Mouse (Mus musculus) central nervous system, embryonic 14 days (tissue): ENCODE results near the gene Sparcl1. TPM values are rescaled to one million over a fixed set of nuclear protein-coding genes. Genes with fewer than 3 reads are reported as not detected.

Experiments
- polyA plus RNA-seq: library from polyadenylated mRNA; depleted of rRNA; stranded (reverse); fragments of >200 nt; gene quantifications from 2 replicates; pipeline ENCODE4 v1.2.3, GENCODE M21; 2012; rRNA removed

Sparcl1 gene
- polyA plus RNA-seq = 126 and 134 TPM in 2 replicates

DNA sequence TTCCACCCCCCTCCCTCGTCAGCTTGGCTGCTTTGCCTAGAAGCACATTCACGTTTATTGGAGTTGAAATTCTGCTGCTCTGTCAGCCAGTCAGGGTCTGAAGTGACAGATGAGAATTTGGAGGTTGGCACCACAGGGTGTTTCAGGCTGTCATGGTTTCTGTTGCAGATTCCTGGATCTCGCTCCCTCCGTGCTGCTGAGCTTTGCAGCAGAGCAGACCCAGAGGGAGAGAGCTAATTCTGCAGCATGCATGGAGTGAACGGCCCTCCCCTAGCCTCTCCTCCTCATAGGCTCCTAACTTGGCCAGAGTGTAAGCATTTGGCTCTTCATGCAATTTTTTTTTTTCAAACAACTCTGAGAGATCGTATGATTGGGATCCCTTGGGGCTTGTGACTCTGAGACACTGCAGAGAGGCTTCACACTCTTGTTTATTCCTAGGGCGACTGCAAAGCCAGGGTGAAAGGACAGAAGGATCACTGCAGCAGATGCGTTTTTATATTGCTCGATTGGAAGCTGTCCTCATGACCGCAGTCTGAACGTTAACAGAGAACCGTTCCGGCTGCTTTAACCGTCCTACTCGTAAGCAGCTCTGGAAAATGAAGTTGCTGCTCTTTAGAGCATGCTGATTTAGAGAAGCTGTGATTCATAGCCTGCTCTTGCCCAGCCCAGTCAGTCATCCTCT is at the start of gene Sparcl1:
Gene Sparcl1 (minus strand): TSS at position 243 of the 682 bp plus-strand sequence.

DNA sequence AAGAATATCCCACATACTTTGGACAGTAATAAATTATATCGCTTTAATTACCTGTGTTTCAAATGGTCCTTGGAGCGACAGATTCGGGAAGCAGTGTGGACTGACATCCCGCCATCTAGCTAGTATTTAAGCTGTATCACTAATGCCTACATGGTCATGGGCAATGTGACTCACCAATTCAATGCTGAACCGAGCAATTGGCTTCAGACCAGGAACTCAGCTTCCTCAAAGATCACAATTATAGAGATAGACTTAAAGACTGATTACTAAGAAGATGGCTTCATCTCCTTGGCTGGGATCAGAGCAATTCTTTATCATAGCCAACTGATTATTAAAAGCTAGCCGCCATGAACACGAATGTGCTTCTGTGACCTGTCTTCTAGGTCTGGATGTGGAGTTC is 36.0 kb downstream of the Sparcl1 start, which contains the start of gene Gm17660:
Gene Gm17660 (minus strand): TSS at position 101 of the 400 bp plus-strand sequence.

DNA sequence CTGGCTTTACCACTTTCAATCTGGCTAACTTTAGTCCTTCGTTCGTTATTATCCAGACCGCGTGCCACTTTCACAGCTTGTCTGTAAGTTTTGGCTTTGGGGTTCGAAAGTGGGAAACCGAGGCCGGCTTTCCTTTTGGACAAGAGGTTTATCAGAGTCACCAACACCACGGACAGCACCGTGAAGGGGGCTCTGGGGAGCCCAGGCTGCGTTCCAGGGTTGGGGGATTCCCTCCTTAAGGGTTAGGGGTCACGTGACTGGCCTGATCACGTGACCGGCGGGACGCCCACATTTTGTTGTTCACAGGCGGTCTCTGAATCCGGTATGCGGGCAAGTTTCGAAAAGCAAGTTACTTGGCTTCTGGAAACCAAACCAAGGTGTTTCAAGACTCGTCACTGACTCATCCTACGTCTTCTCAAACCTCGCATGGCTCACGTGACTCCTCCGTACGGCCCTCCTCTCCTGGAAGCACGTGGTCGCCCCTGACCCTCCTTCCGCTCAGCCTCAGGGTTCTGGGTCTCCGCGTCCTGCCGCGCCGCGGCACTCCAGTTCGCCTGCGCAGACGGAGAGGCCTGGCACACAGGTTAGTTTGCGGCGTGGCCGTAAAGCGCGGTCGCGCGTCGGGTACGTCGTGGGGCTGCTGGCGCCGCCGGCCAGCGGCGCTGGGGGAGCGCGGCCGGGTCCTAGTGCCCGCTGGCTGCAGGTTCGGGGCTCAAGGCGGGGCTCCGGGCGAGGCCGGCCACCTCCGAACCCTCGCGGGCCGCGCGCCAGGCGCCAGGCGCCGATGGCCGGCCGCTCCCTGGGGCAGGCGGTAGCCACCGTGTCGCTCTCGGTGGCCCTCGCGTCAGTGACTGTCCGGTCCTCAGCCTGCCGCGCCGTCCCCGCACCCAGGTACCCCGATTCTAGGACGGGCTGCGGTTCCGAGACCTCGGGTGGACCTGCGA is 67.0 kb downstream of the Sparcl1 start, which contains the start of gene Nudt9:
Gene Nudt9 (plus strand): TSS at position 51 of the 944 bp plus-strand sequence.

Other genes with a start within 250 kb of the Sparcl1 start
- 28.2 and 30.0 TPM in 2 replicates for gene Klhl8, start 202.5 kb downstream of the Sparcl1 start, polyA plus RNA-seq
- not detected in 2 replicates for gene Hsd17b13, start 136.3 kb downstream of the Sparcl1 start, polyA plus RNA-seq
- 9.1 and 10.8 TPM in 2 replicates for gene Hsd17b11, start 91.8 kb downstream of the Sparcl1 start, polyA plus RNA-seq
- 55.4 and 55.6 TPM in 2 replicates for gene Nudt9, start 67.4 kb downstream of the Sparcl1 start, polyA plus RNA-seq
- gene Gm17660, start 36.1 kb downstream of the Sparcl1 start, polyA plus RNA-seq = not detected in 2 replicates
- not detected in 2 replicates for gene Dspp, start 57.0 kb upstream of the Sparcl1 start, polyA plus RNA-seq
- 0.54 and 1.2 TPM in 2 replicates for gene Dmp1, start 88.9 kb upstream of the Sparcl1 start, polyA plus RNA-seq
- gene Ibsp, start 185.4 kb upstream of the Sparcl1 start, polyA plus RNA-seq = 27.1 and 44.8 TPM in 2 replicates
- not detected in 2 replicates for gene Mepe, start 211.6 kb upstream of the Sparcl1 start, polyA plus RNA-seq